Mouse (Mus musculus) left cerebral cortex, adult 18-20 months (tissue): ENCODE results near the gene Vangl1. TPM values are rescaled to one million over a fixed set of nuclear protein-coding genes. Genes with fewer than 3 reads are reported as not detected.
"Not testable (repeated sequence)": the region's sequence is repeated elsewhere in the genome, so short reads cannot be mapped to it uniquely, and the experiment has no call there.

Source experiments
- DNase-seq, 2 experiments: peaks; one replicate each; pipeline ENCODE4 v3.0.0; 2021 to 2022; ENCODE audit warnings: low spot score in 2 of 2, mixed read lengths in 1 of 2
- long read RNA-seq, 2 experiments: library from polyadenylated mRNA; stranded (forward); transcript quantifications; one replicate each; pipeline ENCODE4 v2.0.0; 2021
- total RNA-seq, 2 experiments: library from RNA; stranded (reverse); gene quantifications; 2 replicates each; pipeline ENCODE4 v1.2.3; 2021

The Vangl1 gene
- total RNA-seq: 1 to 10 TPM; 4.3 to 5.1 TPM
- long read RNA-seq, experiment 1, full-length matches to known transcripts: 3 of 3 reads
- long read RNA-seq, experiment 1, partial matches to known transcripts: 0 of 3 reads
- long read RNA-seq, experiment 1, other reads (novel, unspliced or antisense): 0 of 3 reads
- long read RNA-seq, experiment 2, full-length matches to known transcripts: 1 of 3 reads
- long read RNA-seq, experiment 2, partial matches to known transcripts: 0 of 3 reads
- long read RNA-seq, experiment 2, other reads (novel, unspliced or antisense): 2 of 3 reads

DNA sequence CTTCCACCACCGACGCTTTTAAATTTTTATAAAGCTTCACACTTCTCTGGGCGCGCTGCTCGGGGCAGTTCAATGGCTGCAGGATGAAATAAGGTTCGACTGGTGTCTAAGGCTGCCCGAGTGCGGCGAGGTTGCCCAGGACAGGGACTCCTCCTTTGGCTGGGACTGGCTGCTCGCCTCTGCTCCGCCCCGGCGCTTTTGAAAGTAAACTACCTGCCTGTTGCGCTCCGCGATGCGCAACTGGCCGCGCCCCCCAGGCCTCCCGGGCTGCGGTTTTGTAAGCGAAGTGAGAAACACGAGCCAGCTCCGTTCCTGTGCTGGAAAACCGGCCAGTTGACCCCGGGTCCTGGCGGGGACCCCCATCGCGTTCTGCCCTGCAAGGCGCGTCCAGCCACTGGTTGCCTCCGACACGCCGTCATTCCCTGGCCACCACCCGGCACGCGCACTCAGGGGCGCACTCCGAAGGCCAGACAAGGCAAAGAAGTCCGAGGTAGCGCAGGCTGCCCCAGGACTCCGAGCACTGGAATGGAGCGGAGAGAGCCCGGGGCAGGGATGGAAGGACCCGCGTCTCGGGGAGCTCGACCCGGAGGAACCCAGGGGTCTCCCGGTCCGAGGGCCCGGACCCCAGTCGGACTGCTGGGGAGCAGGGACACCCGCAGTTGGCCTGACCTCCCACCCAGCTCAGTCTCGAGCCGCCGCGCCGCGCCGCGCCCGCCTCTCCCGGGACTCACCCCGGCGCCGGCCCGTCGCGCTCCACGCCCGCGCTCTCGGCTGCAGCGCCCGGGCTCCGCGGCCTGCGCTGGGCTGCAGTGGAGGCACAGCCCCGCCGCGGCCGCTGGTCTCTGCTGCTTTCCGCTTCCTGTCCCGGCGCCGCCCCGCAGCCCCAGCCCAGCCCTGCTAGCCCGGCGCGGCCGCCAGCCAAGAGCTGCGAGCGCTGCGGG, at the start of gene Vangl1:
Gene Vangl1 (minus strand): TSS at position 913 of the 941 bp plus-strand sequence.
- DNase-seq: peak; percentile 31 to 34

DNA sequence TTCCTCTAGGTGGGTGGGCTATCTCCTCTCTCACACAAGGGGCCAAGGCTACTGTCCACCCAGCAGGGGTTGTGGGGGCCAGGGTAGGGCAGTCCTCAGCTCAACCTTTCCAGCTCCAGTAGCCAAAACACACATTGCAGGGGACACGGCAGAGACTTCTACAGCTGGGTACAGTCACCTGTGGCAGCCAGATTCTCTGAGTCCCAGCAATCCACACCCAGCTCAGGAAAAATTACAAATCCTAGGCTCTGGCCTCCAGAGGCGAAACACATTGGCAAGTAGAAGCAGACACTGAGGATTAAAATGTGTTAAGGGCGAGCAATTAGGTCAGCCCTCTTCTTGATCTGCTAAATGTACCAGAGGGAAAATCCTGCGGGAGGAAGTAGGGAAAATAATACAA, 49.1 kb upstream of the Vangl1 start:
- DNase-seq: no peak

GRCm38 (mm10) chr3:102252927-102253326, 48.4 kb upstream of the Vangl1 start:
- no peak for DNase-seq

GRCm38 (mm10) chr3:102250873-102251272, 46.4 kb upstream of the Vangl1 start:
- DNase-seq: no peak

GRCm38 (mm10) chr3:102249401-102249991, 45.0 kb upstream of the Vangl1 start:
- DNase-seq: peak; percentile 66 to 68

- DNase-seq: no peak
Observed at GRCm38 (mm10) chr3:102244601-102245000, 40.1 kb upstream of the Vangl1 start.

DNA sequence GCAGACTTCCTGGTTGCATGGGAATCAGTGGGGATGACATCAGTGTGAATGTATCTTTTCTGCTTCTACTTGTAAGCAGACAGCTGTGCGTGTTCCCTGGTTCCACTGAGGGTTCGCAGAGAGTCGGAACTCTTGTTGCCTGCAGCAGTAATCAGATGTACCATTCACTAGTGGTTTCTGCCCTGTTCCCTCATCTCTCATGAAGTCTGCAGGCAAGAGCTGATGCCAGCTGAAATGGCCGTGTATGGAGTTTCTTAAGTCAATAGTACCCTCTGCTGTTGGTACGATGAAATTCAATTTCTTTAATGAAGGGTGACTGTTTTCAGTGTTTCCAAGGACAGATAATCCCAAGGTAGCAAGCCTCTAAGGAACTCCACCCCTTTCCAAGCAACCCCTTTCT, 38.4 kb upstream of the Vangl1 start:
- peak; percentile 16 to 18 for DNase-seq

DNA sequence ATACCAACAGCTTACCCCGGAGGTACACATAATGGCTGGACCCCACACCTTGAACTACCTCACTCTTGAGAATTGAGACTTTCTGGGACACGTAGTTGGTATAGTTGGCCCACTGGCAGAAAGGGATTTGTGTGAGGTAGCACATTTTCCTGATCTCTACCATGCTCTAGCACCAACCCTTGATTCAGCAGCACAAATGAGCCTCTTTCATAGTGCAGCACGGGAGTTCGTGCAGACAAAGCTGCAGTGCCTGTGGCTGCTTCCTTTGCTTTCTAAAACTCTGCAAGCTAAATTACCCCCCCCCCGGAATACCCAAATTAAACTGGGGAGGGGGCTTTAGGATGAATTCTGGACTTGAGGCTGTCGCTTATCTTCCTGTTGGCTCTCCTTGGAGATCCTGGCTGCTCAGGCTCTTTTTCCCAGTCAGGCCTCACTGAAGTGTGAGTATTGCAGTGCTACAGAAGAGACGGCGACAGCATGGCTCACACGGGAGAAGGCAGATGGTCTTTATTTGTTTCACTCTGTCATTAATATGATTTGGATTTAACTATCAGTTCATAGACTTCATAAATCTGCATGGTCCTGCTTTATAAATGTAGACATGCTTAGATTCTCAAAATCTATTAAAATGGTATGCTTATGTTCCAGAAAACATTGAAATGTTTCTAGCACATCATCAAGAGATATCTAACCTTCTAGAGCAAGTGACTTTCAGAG, 27.1 kb upstream of the Vangl1 start:
- DNase-seq: no peak

DNA sequence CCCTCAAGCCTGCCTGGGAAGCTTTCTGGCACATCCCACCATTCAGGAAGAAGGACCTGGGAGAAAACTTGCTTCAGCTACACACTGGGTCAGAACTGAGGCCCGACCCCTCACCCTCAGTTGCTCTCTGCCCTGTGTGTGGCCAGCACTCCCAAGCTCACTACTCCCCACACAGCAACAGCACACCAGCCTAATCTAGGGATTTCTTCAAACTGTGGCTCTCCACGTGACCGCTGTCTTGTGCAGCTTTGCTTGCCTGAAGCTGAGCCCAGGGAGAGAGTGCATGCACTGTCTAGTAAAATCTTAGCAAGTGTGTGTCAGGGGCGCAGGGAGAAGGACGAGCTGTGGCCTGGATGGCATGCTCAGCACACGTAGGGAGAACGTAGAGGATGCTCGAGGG, 18.3 kb upstream of the Vangl1 start:
- no peak for DNase-seq

DNA sequence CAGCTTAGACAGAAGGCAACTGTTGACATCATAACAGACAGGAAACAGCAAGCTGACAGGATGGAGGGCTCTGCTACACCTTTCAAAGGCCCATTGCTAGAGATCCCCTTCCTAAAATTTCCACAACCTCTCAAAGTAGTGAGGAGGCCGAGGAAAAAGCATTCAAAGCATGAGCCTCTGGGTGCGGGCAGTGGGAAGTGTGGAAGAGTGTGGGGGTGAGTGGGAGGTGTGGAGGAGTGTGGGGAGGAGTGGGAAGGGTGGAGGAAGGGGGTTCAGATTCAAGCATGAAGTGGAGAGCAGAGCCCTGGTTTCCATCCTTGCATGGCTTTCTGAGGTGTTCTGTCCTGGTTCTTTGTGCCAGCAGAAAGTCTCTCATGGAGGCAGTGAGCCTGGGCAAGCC, 13.8 kb upstream of the Vangl1 start:
- DNase-seq: no peak

- DNase-seq: no peak
Observed at GRCm38 (mm10) chr3:102214736-102215135, 10.2 kb upstream of the Vangl1 start.

GRCm38 (mm10) chr3:102214299-102214698, 9.8 kb upstream of the Vangl1 start:
- DNase-seq: no peak

GRCm38 (mm10) chr3:102212896-102213295, 8.4 kb upstream of the Vangl1 start:
- DNase-seq: no peak

DNA sequence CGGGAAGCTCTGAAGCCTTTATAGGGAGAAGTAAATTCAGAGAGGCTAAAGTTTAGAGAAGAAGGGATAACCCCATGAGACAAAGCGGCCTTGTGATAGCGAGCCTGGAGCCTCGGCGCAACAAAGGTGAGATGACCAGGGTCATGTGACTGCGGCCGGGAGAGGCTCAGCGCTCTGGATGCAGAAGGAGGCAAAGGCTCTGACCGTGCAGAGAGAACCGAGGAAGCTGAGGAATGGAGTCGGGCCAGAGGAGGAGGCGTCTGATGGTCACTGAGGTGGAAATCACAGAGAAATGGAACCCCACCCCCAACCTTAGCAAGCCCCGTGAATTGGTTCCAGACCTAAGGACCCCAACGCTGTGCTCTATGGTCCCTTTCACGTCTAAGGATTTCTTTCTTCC, 7.8 kb upstream of the Vangl1 start:
- no peak for DNase-seq

- no peak for DNase-seq
Observed at GRCm38 (mm10) chr3:102211340-102211739, 6.8 kb upstream of the Vangl1 start.

GRCm38 (mm10) chr3:102210775-102211174, 6.3 kb upstream of the Vangl1 start:
- no peak for DNase-seq

- no peak for DNase-seq
Observed at GRCm38 (mm10) chr3:102208861-102209260, 4.4 kb upstream of the Vangl1 start.

GRCm38 (mm10) chr3:102205458-102205830, 951 bp upstream of the Vangl1 start:
- DNase-seq: no peak

DNA sequence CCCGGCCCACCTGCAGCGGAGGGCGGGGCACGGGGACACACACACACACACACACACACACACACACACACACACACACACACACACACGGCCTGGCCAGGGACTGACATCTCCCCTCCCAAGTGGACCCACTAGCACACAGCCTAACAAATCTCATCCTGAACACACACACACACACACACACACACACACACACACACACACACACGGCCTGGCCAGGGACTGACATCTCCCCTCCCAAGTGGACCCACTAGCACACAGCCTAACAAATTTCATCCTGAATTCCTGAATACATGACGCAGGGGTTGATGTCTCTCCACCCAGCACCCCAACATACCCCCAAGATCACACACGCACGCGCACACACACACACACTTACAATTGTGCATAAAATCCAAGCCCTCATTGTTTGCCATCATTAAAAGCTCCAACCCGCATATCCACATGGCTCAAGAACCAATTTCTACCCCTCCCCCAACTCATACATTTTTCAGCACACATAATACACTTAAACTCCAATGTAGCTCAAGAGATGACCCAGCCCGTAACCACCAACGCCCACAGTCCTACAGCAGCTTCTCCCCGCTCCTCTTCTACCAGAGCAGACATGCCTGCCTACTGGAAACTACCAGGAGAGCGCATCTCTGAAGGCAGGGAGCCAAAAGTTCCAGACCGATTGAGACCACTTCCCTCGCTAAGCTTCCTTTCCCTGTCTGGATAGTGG, 403 bp upstream of the Vangl1 start:
- DNase-seq: not testable (repeated sequence)

GRCm38 (mm10) chr3:102203131-102203530, 1.4 kb downstream of the Vangl1 start:
- no peak for DNase-seq

DNA sequence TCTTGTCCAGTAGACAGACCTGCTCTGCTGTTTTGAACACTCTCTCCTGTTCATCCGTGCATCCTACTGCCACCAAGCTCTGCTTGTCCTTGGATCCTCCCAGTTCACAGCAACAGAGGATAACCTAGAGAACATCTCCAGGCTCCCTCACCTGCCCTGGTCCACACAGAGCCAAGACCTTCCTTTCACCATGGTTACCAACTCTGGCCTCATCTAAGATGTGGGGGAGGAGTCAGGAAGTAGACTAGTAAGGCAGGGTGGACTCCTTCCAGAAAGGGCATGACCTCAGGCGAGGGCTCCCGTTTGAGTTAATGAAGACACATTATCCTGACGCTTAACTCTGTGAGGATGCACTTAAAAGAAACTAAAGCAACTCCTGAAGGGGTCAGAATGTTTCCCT, 4.5 kb downstream of the Vangl1 start:
- DNase-seq: no peak
